Mouse (Mus musculus): ENCODE measurements around the gene Gm42688.

DNA sequence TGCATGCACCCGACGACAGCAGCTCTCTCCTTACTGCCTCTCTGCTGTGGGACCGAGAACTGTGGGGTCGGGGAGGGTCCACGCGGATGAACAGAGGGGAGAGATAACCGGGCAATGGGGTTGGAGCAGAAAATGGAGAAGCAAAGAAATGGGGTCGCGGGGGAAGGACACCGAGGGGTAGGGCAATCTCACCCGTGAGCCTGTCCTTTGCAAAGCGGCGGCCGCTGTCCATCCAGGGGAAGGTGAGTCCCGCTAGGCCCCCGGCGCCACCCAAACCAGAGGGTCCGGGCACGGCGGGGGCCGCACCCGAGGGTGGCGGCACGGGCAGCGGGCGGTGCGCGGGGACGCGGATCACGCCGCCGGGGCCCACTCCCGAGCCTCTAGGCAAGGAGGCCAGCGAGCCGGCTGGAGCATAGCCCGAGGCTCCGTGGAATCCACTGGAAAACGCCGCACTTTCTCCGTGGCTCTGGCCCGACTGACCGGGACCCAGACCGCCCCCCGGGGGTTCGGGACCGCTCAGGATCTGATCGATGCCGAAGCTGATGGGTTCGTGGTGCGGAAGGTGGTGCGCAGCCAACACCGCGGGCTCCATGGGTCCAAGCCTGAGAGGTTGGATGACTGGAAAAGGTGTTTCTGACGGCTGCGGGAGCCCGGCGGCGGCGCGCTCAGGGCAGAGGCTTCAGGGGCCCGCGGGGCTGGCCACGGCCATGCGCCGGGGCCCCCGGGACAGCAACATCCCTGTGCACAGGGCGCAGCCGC is 31.8 kb upstream of the Gm42688 start:
- TF ChIP-seq CTCF (IDR thresholded peaks at IDR 0.05): no peak
- no peak for TF ChIP-seq EP300 (IDR thresholded peaks at IDR 0.05)
